Mouse (Mus musculus) v-Abl transformed pro-B cells (cell line): ENCODE data around the gene Sar1a.

Experiments
- in situ Hi-C, 2 experiments: fragments of 400-800 bp; cut with MboI; formaldehyde crosslinking; loops; one replicate each; pipeline ENCODE4 v1.15.1; 2025; ENCODE audit not compliant: unreplicated experiment in 2 of 2

Sar1a gene

GRCm38 (mm10) chr10:61680015-61680913 lies at the start of gene Sar1a:
Gene Sar1a, plus strand, starts transcription at chr10:61680299.
- in situ Hi-C loops = loop anchor here (25.0 kb wide), 3 partner anchors 782 to 1793 kb away; partner anchors contain the start of gene Dnajb12 (in 1 of the 2)

DNA sequence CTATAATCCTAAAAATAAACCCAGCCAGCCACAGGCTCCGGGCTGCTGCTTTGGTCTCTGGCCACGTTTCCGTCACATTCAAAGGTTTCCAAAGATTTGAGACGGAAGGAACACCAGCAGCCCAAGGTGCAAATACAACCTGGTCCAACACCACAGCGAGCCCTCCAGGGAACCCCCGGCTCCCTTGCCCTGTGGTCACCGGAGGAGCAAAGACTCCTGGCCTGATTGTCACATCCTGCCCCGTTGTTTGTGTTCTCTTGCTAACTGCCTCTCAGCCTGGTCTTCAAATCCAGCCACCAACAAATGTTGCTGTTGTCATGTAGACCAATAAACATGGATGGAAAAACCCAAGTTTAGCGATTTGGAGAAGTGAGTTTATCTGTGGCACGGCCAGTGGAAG lies 47.7 kb upstream of the Sar1a start:
- in situ Hi-C loops = no loop called here

DNA sequence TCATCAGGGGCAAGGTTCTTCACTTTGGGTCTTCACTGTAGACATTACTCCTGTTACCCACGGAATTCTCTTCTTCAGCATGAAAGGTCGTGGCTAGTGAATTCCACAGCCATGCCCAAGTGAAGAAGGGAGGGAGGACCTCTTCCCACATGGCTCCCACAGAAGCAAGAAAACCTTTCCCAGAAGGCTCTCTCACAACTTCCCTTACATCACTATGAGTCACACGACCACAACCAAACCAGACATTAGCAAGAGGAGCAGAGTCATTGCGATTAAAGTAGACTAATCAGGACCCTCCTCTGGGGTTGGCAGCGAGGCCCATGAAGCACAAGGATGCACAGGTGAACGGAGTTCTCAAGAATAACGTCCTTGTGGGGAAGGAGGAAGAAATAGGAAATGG lies 43.0 kb upstream of the Sar1a start:
- in situ Hi-C loops = no loop called here

- in situ Hi-C loops = no loop called here
Observed at GRCm38 (mm10) chr10:61640363-61640762, 39.7 kb upstream of the Sar1a start.

- in situ Hi-C loops = no loop called here
Observed at GRCm38 (mm10) chr10:61646557-61646956, 33.5 kb upstream of the Sar1a start.

DNA sequence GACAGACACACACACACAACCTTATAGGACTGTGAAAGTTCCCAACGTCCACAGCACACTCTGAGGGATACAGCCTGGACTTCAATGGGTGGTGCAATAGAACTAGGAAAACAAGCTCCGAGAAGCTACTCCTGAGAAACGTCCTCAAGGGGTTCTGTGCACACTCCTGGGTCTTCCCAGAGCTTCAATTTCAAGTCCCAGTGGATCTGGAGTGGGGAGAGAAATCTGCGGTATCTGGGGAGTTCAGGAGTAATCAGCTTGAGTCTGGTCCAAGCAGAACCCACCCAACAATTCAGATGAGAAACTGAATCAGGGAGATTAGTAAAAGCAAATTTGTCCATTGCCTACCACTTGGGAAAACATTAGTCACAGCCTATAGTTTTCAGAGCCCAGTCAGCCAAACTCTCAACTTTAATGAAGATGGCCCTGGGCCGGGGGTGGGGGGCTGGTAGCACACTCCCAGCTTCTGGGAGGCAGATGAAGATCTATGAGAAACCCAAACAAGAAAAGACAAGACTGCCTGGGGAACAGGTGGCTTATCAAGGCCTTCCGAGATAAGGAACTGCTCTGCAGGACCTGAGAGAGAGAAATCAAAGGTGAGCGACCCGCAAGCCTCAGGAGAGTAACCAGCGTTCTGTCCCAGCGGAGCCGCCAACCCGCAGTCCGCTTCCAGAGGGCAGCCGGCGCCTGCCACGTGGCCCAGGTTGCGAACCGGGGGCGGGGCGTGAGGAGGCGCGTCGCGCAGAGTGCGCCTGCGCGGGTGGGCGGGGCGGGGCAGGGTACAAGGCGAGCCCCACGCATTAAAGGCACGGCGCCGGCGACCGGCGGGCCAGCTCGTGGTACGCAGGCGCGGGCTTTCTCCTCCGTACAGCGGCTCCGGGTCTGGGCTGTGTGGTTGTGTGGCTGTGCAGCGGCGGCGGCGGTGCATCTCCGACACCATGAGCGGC lies 32.0 kb upstream of the Sar1a start, which contains the start of gene Ppa1:
TSS of gene Ppa1 (plus strand) at position 763 of the 947 bp plus-strand sequence.
- in situ Hi-C loops = no loop called here

DNA sequence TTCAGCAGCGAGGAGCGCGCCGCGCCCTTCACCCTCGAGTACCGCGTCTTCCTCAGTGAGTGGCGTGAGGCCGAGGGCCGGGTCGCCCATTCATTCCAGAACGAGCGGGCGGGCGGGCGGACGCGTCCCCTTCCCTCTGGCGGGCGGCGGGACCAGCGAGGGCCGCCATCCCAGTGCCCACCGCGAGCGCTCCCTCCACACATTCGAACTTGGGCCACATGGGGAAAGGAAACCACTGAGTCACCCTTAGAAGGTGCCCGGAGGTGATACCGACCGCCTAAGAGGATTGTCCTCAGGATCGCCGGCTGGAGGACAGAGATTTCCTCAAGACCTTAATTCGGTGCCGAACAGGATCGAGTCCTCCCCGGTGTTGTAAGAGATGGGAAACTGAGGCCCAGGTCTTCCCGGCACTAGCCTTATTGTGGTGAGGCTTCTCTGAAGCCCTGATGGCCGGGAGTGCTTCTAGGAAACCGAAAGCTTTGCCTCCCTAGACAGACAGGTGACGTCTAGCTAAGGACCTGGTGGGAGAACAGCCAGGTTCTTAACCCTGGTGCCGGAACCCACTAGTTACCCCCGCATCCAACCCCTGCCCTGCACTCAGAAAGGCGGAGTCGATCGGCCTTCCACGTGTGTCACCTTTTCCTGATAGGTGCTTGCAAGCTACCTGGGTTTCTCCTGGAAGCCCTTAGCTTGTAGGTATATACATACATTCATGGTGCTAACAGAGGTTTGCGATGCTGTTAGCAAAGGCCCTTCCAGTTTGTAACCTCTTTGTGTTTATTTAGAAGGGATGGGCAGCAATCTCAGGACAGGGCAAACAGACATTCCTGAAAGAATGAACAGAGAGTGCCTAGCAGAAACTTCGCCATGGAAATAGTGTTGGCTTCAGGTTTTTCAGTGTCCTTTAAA lies 31.1 kb upstream of the Sar1a start:
- in situ Hi-C loops = no loop called here

- in situ Hi-C loops = no loop called here
Observed at GRCm38 (mm10) chr10:61654105-61654504, 26.0 kb upstream of the Sar1a start.

GRCm38 (mm10) chr10:61654691-61655090 lies 25.4 kb upstream of the Sar1a start:
- in situ Hi-C loops = loop anchor here (5.0 kb wide), 3 partner anchors 47 to 457 kb away; no protein-coding TSS in a partner anchor

DNA sequence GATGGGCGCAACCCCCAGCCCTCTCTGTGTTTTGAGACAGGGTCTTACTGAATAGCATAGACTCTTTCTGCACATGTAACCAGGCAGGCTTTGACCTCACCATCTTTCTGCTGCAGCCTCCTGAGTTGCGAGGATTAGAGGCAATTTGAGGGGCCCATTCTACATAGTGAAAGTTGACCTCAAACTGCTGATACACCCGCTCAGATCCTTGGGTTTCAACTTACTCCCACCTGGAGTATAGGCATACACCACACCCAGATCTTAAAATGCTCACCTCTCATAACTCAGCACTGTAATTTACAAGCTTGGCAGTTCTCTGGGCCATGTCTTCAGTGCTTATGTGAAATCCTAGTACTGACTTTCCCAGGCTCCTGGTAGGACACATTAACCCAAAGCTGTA lies 24.9 kb upstream of the Sar1a start:
- in situ Hi-C loops = loop anchor here (5.0 kb wide), 3 partner anchors 48 to 458 kb away; no protein-coding TSS in a partner anchor

DNA sequence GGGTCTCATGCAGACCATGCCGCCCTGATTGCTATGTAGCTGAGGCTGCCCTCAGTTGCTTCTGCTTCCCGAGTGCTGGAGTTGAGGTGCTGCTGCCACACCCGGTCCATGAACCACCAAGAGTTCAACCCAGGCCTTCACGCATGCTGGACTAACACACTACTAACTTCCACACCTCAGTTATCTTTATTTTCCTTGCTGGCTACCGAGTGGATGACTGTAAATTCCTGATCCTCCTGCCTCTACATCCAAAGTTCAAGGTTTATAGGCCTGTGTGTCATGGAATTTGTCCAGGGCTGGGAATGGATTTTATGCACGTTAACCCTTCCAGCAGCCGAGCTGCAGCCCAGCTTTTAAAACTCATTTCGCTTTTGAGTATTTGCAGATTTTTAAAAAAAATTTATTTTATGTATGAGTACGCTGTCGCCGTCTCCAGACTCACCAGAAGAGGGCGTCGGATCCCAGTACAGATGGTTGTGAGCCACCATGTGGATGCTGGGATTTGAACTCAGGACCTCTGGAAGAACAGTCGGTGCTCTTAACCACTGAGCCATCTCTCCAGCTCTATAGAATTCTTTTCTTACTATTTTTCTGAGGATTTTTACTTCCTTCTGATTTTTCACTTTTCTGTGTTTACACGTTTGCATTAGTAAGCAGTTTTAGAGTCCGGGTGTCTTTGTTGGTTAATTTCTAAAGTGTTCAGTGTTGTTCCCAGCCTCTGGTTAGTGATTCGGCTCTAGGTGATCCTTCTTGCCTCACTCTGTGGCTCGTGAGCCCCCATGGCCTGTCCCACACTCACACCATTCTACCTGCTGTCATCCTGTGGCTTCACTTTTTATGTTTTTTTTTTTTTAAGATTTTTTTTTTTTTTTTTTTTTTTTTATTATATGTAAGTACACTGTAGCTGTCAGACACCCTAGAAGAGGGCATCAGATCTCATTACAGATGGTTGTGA lies 22.9 kb upstream of the Sar1a start:
- in situ Hi-C loops = loop anchor here (5.0 kb wide), 3 partner anchors 50 to 460 kb away; no protein-coding TSS in a partner anchor

DNA sequence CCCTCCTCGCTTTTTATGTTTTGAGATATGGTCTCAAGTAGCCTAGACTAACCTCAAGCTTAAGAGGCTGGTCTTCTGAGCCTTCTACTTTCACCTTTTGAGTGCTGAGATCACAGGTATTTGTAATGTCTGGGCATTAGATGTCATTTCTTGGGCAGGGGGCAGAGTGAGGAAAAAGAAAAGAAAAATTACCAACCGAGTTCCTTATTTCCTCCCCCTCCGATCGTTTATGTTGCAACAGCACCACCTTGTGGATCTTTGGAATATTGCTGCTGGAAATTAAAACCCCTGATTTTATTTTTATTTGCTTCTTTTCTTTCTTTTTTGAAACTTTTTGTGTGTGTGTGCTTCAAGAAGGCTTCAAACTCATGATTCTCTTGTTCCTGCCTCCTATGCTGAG lies 22.1 kb upstream of the Sar1a start:
- in situ Hi-C loops = loop anchor here (5.0 kb wide), 3 partner anchors 51 to 461 kb away; no protein-coding TSS in a partner anchor

GRCm38 (mm10) chr10:61661887-61662286 lies 18.2 kb upstream of the Sar1a start:
- in situ Hi-C loops = loop anchor here (5.0 kb wide), 2 partner anchors 195 to 465 kb away; no protein-coding TSS in a partner anchor

- in situ Hi-C loops = loop anchor here (5.0 kb wide), 2 partner anchors 195 to 465 kb away; no protein-coding TSS in a partner anchor
Observed at GRCm38 (mm10) chr10:61662391-61662988, 17.6 kb upstream of the Sar1a start.

DNA sequence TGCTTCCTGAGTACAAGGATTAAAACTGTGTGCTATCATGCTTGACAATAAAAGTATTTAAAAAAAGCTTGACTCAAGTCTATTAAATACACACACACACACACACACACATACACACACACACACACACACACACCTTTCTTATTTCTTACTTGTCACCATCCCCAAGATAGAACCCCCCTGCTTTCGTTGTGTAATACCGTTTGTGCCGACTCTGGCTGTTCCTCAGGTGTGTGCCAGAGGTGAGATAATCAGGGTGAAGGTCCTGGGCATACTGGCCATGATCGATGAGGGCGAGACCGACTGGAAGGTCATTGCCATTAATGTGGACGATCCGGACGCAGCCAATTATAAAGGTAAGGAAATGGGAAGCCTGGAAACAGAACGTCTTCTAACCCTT lies 15.0 kb upstream of the Sar1a start:
- in situ Hi-C loops = no loop called here

- in situ Hi-C loops = no loop called here
Observed at GRCm38 (mm10) chr10:61665651-61666050, 14.4 kb upstream of the Sar1a start.

GRCm38 (mm10) chr10:61669289-61669688 lies 10.8 kb upstream of the Sar1a start:
- in situ Hi-C loops = no loop called here

DNA sequence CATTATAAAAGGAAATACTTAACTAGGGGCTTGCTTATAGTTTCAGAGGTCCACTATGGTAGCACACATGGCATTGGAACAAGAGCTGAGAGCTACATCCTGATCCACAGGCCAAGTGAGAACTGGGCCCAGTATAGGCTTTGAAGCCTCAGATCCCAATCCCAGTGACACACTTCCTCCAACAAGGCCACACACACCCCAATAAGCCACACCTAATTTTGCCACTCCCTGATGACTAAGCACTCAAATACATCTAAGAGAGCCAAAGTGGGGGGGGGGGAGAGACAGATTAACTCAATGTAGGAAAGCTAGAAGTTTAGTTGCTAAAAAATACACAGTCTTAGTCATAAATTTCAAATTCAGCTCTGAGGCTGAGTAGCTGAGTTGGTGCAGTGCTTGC lies 10.2 kb upstream of the Sar1a start:
- in situ Hi-C loops = no loop called here
